Mouse (Mus musculus): ENCODE results near the gene Cobll1. TPM values are rescaled to one million over a fixed set of nuclear protein-coding genes. Genes with fewer than 3 reads are reported as not detected.

Gene Cobll1
- total RNA-seq, 4 experiments from 2014 or later, result 62.1 to 74.3 (median 67.0) TPM

DNA sequence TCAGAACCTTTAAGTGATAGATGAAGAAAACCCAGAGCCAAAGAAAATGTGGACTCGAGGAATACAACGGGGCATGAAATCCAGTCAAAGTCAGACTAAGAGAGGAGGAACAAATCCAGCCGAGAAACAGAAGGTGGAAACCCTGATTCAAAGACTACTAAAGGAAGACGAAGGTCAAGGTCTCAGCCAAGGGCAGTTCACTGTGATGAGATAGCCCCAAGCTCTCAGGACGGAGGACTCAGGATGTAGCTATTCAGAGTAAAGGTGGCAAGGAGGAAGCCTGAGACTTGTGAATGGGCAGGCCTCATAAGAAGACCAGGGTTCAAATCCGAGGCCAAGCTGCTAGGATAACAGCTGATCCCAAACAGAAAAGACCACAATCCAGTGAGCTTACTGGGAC lies 90.3 kb downstream of the Cobll1 start:
- DNase-seq (ENCODE audit: low spot score), result no peak

DNA sequence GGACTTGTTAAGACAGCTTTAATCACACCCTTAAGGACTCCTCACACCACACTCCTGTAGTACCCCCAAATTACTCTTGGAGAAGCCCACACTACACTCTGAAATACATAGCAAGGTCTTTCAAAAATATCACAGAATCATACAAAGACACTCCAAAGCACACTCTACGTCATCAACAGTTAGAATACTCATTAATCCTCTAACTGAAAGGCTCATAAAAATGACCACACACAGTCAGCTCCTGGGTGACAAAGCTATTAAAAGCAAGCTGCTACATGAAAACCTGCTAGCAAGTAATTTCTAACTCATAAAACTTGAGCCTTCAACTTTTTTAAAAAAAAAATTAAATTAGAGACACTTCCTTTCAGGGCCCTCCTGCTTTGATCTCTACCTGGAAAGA lies 91.8 kb downstream of the Cobll1 start:
- no peak for DNase-seq (ENCODE audit: low spot score)

DNA sequence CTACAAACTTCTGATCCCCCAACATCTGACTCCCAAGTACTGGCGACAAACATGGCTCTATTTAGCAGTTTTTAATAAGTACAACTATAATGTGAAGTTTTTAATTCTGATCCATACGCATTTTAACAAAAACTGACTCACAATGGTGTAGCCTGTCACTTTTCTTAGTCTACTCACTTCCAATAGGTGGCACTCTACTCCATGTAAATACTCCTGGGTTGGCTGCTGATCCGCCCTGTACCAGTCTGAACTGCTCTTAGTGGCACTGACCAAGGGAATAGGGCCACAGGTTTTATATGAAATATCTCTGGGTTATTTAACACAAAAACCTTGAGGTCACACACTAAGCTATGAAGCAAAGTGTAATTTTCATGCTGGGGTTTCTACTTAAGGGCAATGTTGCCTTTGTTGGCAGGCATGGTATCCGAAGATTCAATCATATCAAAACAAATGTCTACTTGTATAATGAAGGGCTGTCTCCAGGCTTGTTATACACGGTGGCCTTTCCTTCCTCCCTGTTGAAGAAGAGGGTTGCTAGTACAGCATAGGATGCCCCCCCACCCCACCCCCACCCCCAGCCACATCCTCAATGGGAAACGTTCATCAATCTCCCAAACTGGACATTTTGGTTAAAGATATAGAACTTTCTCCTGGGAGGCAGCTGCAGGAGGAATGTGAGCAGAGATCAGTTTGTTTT lies 93.6 kb downstream of the Cobll1 start:
- DNase-seq (ENCODE audit: low spot score), result peak; percentile 57

DNA sequence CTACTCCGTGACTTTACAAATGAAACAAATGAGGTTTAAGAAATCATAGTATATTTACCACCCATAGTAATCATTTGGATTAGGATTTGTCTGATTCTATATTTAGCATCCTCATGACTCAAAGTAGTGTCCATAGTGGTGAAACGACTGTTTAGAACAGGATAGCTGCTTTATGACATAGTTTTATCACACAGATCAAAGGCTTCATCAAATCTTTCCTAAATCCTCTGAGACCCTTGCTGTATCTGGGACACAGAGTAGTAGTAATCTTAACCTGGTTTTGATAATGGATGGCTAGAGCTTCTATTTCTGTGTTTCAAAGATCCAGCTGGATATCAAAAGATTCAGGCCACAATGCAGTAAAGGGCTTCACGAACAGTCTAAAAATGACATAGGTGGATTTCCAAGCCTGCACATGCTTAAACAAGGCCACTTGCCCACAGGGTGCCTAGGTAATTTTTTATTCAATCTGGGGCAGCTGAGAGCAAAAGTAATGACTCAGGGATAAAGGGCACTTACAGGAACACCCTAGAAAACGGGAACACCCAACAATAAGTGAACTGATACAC lies 98.0 kb downstream of the Cobll1 start:
- DNase-seq (ENCODE audit: low spot score), result no peak

DNA sequence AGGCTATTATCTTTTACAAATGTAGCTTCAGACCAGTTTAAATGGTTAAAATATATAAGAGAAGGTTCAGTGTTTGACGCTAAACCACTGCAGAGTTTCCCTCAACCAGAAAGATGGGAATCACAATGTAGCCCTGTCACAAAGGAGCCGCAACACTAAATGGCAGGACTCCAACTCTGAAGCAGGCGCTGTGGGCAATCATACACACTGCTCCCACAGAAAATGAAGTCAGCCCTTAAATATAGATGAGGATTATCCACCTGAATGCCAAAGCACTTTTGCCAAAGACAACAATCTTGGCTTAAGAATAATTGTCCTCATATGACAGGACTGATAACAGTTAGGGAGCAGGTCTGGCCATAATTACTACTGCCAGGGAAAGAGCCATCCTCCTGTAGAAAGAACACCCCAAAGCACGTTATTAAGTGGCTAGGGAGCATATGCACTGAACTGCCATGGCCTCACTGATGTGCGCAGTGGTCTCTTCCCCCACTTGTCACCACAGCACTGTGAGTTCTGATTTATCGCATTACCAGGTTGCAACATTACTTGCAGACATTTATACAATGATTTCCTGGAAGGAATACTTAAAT lies 98.8 kb downstream of the Cobll1 start:
- peak; percentile 69 for DNase-seq (ENCODE audit: low spot score)

DNA sequence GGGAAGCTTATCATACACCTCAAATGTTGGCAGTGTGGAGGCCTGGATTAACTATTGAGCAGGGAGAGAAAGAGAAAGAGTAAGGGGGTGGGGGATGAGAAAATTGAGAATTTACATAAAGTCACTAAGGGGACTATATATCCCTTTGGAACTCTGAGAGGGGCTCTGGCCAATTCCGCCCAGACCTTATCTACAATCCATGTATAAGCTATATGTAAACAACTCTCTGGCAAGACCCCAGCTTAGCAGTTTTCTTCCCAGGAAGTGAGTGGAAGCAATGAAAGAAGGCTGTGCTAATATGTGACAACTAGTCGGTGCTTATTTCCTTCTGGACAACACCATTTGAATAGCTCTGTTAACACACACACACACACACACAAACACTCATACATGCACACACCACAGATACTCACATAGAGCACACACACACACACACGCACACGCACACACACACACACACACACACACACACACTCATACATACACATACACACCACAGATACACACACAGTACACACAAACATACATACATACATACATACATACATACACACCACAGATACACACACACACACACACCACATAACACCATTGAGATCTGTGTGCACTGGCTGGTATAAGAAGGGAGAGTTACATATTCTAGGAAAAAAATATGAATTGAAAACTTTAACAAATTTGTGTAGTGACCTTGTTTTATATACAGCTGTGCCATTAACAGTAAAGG lies 99.4 kb downstream of the Cobll1 start:
- no peak for DNase-seq (ENCODE audit: low spot score)

DNA sequence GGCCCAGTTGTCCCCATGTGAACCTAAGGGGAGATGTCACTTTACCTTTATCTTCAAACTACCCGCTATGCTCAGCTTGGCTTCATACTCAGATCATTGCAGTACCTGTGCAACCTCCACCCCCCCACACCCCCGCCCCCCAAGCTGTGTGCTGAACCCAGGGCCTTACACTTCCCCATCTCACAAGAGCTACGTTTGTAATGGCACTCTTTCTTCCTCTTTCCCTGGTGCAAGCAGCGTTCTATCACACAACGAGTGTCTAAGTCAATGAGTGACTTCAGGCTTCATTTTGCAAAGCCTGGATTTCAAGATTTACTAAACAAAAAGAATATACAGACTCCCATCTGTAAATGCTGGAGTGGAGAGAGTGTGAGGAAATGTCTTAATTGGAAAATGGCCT lies 100.2 kb downstream of the Cobll1 start:
- no peak for DNase-seq (ENCODE audit: low spot score)

DNA sequence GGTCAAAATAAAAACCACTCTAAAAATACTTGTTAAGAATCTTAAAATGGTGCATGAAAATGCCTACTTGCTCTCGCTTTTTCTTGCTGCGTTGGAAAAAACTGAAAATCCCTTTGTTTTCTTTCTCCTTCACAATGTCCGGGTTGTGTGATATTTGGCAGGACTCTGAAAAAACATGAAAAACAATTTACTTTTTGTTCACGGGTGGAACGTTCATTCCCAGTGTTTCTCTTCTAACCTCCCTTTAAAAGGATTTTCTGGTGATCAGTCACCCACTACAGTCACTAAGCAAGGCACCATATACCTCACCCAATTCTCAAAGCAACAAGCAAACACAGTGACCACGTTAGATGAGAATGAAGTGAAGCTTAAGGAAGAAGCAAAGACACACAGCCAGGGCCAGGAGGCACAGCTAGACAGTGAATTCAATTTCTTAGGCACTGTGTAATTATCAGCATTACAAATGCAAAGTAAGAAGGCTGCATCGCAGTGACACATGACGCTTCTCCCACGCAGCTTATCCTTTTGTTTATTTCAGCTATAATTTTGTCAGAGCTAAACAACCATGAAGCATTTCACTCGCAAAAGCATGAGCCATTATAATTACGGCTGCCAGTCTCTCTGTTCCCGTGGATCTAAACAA lies 112.9 kb downstream of the Cobll1 start:
- no peak for DNase-seq (ENCODE audit: low spot score)

DNA sequence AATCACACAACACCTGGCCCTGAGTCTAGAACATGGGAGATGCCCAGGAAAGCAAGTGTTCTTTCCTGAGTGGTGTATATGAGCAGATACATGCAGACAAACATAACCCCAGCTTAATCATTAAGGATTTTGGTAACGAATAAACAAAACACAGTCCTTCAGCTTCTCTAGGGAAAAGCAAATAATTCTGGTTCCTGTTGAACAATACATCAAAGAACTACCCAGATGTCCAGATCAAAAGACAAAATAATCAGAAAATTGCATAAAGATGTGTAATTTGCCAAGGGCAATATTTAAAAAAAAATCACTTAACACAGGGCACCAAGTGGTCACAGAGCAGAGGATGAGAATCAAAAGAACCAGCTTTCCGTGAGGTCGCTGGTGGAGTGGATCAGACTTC lies 115.5 kb downstream of the Cobll1 start:
- DNase-seq (ENCODE audit: low spot score), result no peak

DNA sequence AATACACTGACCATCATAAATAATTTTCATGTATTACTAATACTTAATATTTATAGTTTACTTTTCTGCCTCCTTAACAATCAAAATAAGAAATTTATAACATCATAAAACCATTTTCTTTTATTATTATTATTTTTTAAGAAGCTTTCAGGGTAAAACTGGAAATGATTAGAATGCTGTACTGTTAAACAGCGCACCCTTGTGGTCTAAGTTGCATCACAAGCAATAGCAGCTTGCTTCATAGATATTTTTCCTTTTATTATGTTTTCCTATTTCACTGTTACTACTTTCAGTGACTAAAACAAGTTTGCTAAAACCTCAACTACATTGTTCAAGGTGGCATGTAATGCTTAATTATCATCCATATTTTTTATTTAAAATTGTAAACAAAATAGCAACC lies 117.8 kb downstream of the Cobll1 start:
- DNase-seq (ENCODE audit: low spot score), result peak; percentile 45

DNA sequence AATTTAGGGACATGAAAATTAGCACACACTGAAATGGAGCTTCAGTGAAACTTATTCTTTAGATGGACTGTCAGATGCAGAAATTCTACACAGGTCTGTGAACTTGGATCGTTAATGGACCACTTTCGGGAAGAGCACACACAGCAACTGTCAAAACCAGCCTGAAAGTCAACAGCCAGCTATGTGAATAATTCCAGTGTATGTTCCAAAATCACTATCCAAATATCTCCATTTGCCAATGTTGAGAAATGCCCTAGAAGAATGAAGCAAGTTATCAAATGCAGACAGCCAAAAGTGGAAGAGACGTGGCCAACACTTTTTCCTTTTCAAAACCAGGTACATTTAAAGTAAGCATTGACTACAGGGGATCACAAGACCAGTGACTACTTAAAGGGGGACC lies 118.2 kb downstream of the Cobll1 start:
- DNase-seq (ENCODE audit: low spot score), result no peak

DNA sequence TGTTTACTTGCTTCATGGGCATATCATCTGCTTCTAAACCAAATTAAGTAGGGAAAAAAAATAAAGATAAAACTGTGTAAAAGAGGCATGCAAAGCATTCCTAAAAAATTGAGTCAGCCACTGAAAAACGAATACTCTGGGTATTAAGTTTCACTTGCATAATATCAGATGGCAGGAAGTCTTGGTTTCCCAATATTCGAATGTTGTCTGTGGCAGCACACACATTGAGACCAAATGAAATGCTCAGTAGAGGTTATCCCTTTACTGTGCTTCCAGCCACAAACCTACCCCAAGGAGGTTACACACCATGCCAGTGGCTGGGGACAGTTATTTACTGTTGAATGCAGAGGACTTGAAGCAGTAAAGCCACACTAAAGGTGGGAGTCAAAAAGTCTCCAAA lies 119.1 kb downstream of the Cobll1 start:
- no peak for DNase-seq (ENCODE audit: low spot score)

DNA sequence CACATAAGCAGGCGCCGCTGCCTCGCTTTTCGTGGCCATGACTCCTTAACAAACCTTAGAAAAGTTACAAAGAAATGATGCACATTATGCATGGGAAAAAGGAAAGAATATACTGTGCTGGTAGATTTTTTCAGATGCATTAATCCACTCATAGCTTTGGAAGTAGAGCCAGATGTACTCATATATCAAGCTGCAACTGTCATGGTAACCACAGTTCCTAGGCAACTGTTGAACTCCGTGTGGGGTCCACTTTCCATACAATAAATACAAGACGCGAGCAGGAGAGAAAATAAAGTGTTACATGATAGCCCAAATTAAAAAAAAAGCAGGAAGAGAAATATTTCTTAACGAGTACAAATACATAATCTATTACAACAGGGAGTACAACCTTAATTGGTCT lies 119.5 kb downstream of the Cobll1 start:
- DNase-seq (ENCODE audit: low spot score), result no peak

DNA sequence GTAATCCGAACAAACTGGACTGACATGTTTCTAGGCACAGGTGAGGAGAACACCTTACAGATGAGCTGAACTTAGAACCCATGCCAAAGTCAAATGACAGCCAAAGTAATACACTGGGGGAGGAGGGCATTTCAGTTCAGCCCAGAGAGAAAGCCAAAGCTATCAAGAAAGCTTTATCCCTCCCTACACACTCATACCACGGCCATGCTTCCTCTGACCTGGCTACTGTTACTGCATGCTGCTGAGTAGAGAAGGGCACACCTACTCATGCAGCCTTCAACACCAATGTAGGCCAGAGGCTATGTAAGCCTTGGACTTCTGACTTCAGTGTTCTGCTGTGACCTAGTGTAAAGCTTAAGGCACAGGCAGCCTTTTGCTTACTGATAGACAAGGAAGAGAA lies 120.1 kb downstream of the Cobll1 start:
- DNase-seq (ENCODE audit: low spot score), result no peak

DNA sequence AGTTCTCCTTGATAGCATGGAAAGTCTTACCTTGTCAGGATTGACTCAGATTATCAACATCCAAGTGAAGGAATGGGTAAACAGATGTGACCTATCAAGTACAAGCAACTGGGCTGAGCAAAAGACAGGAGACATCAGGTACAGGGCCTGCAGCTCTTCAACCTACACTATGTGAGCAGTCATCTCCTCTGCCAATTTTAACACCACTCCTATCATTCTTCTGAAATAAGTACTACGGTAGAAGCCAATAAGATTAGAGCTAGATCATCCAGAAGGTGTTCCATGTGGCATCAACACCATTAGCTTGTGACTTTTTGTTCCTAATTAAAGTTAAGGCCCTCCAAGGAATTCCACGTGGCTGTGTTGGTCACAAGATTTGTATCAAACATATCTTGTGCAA lies 121.3 kb downstream of the Cobll1 start:
- DNase-seq (ENCODE audit: low spot score), result peak; percentile 35

DNA sequence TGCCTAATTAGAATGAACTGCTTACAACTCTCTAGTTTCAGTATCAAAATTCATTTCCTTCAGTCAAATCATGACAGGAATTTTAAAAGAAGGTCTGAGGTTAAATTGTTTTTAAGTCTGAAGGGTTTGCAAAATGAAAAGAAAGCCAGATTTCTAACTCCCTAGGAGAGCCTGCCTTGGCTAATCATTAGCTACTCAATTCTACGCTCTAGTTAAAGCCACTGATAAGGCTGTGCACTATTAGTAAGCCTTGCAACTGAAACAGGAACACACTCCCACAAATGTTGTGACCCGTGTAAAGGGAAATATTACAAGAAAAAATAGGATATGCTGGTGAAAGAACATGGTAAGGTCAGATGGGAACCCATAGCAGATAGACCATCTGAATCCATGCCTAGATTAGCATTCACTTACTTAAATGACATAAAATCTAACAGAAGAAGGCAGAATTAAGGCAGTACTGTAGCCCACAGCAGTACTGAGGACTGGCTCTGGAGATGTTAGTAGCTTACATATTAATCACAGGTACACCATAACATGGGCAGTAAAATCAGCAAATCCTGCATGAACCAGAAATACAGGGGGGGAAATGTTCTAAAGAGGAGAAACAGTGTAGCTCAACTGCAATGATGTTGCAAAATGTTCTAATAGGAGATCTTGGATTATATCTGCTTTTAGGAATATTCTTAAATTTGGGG lies 122.6 kb downstream of the Cobll1 start:
- no peak for DNase-seq (ENCODE audit: low spot score)

DNA sequence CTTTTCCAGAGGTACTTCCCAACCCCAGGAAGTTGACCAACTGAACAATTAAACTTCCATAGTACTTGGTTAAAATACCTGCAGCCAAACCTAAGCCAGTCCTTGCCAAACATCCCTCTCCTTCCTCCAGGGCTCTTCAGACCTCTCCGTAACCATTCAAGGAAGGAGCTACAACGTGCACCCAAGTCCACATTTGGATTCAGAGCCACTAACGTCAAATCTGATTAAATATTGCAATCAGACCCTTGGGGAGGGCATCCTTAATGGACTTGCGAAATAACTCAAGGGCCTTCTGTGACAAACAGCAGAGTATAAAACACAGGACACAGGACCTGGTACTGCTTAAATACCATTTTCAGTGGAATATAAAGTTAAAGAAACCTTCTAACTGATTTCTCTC lies 126.0 kb downstream of the Cobll1 start:
- DNase-seq (ENCODE audit: low spot score), result no peak

DNA sequence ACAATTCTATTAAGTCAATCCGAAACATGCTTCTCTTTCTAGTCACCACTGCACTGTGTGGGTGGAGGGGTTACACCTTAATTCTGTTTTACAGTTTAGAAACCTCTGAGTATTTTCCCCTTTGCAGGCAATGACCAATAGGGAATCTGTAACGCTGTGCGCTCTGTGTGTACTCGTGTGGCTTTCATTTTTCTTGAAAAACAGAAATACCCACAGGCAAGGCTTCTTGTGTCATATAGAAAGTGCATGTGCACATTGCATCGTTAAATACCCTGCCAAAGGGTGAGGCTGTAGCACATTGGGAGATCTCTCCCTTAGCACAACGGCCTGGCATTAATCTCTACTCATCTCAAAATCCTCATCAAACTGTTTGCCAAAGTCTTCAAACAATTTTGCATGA lies 134.6 kb downstream of the Cobll1 start:
- no peak for DNase-seq (ENCODE audit: low spot score)

DNA sequence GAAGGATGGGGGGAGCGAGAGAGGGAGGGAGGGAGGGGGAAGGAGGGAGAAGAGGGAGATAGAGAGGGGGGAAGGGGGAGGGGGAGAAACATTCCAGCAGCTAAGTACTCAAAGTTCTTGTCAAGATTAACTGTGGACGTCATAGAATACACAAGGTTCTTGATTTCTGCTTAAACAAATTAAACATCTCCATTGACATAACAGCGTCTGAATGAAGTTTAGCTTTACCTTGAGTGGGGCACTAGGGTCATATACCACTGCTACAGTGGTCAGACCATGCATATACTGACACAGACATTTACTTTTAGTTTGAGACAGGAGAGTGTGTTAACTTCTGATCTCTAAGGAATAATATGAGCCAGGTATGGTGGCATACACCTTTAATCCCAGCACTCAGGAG lies 135.4 kb downstream of the Cobll1 start:
- DNase-seq (ENCODE audit: low spot score), result no peak

DNA sequence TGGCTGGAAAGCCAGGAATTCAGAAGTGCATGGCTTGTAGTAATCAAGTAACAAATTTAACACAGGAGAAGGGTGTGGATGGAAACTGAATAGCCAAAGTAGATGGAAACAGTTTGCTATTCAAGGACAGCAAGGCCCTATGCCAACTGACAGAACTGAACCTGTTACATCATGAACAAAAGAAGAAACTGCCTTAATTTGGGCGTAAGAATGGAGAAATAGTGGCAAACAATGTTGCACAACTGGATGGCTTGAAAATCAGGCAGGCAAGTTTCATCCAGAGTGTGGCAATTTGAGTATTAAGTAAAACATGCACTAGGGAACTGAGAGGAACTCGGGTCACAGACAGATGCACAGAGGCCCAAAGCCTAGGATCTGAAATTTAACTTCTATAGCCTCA lies 137.8 kb downstream of the Cobll1 start:
- DNase-seq (ENCODE audit: low spot score), result no peak

DNA sequence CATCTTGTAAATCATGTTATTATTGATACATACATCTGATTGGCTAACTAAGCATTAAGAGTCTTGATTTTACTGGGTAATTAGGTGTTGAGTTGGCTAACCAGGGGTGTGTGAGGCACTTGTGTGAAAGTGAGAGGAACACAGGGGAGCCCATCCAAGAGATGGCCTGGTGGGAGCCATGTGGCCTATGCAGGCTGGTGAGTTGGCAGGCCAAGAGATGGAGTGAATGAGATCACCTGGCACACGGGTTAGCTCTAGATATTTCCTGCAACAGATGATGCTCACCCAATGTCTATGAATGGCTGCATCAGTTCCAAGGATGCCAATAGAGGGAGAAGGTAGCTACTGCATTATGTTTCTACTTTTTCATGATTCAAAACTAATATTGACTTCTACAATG lies 139.2 kb downstream of the Cobll1 start:
- no peak for DNase-seq (ENCODE audit: low spot score)

DNA sequence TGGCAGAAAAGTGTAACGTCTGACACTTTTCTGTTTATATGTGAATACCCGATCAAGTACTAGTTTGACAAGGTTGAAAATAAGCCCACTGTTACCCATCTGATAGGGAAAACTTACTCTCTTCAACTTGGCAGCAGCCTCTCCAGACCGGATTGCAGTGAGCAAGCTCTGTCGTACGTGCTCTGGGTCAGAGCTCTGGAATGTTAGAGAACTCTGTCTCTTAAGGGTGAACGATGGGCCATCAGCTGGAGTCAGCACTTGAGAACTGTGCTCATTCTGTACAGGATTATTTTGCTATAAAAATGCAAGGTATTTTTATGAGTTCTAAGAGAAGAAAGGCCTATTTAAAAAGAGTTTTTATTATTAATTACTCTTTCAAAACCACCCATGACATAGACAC lies 143.6 kb downstream of the Cobll1 start:
- DNase-seq (ENCODE audit: low spot score), result no peak
